Mouse (Mus musculus): ENCODE measurements around the gene Vmn1r188. TPM values are rescaled to one million over a fixed set of nuclear protein-coding genes. Genes with fewer than 3 reads are reported as not detected.
A peak's percentile ranks its signal among the peaks of the same experiment; 100 is the strongest.
"Not testable (repeated sequence)": the region's sequence is repeated elsewhere in the genome, so short reads cannot be mapped to it uniquely, and the experiment has no call there.

Gene Vmn1r188
- polyA plus RNA-seq, 1 experiment from 2014 or later: not detected

- H3K4me1 ChIP-seq (replicated peaks; ENCODE audit: control insufficient read depth, insufficient read depth): no peaks in the 10 kb centered on the region
- H3K9me3 ChIP-seq (ENCODE audit: control insufficient read depth, low read length): no peaks in the 10 kb centered on the region
- no peak overlapping the region for H3K4me2 ChIP-seq (replicated peaks; ENCODE audit: low read depth)
- DNase-seq (ENCODE audit: low spot score) (no peak), ATAC-seq (ENCODE audit: low FRiP score, low TSS enrichment) (no peak)
- TF ChIP-seq CTCF (IDR thresholded peaks at IDR 0.05; ENCODE audit: low read depth) (no peak), EP300 (optimal IDR thresholded peaks at IDR 0.05) (no peak)
- H3K4me3 ChIP-seq (ENCODE audit: low read depth, low read length): no peak overlapping the region
- no peak overlapping the region for H3K9ac ChIP-seq (ENCODE audit: low read length)
- no peak overlapping the region for H3K27ac ChIP-seq (replicated peaks)
- no peaks in the 10 kb centered on the region for H3K27me3 ChIP-seq (ENCODE audit: control insufficient read depth, insufficient read depth, low read length)
- WGBS: 95% methylated on average over 1 of the region's 1 CpGs
- H3K36me3 ChIP-seq (ENCODE audit: control insufficient read depth, insufficient read depth, low read length): no peaks in the 10 kb centered on the region
Measured at GRCm38 (mm10) chr13:22053754-22054153, 30.5 kb upstream of the Vmn1r188 start.

GRCm38 (mm10) chr13:22061422-22061821 lies 22.8 kb upstream of the Vmn1r188 start:
- TF ChIP-seq CTCF (IDR thresholded peaks at IDR 0.05; ENCODE audit: low read depth): no peak
- TF ChIP-seq EP300 (optimal IDR thresholded peaks at IDR 0.05): no peak
- DNase-seq (ENCODE audit: low spot score) (no peak), ATAC-seq (ENCODE audit: low FRiP score, low TSS enrichment) (no peak)
- Histone ChIP-seq H3K4me2 (replicated peaks; ENCODE audit: low read depth) (no peak overlapping the region), H3K4me3 (ENCODE audit: low read depth, low read length) (no peak overlapping the region), H3K36me3 (ENCODE audit: control insufficient read depth, insufficient read depth, low read length) (no peaks in the 10 kb centered on the region), H3K27me3 (ENCODE audit: control insufficient read depth, insufficient read depth, low read length) (no peaks in the 10 kb centered on the region), H3K4me1 (replicated peaks; ENCODE audit: control insufficient read depth, insufficient read depth) (no peaks in the 10 kb centered on the region), H3K9me3 (ENCODE audit: control insufficient read depth, low read length) (no peaks in the 10 kb centered on the region), H3K27ac (replicated peaks) (no peak overlapping the region), H3K9ac (ENCODE audit: low read length) (no peak overlapping the region)
- WGBS: 63% methylated on average over 1 of the region's 1 CpGs

DNA sequence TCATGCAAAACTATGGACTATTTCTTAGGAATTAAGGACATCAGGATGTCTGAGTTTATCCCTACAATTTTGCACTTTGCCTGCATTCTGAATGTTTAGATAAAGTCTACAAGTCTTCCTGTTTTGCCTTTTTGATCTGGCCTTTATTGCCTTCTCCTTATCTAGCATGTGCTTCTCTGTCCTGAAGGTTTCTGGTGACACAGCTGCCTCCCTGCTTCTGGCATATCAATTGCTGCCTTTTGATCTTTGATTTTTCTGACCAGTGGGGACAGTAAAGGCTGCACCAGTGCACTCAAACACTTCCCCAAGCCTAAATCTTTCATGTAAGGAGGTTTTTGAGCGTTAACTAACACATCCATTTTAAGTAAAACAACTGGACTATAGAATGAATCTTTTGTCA lies 20.8 kb upstream of the Vmn1r188 start:
- H3K4me1 ChIP-seq (replicated peaks; ENCODE audit: control insufficient read depth, insufficient read depth): no peaks in the 10 kb centered on the region
- H3K36me3 ChIP-seq (ENCODE audit: control insufficient read depth, insufficient read depth, low read length): no peaks in the 10 kb centered on the region
- H3K4me2 ChIP-seq (replicated peaks; ENCODE audit: low read depth): no peak overlapping the region
- no peak overlapping the region for H3K27ac ChIP-seq (replicated peaks)
- ATAC-seq (ENCODE audit: low FRiP score, low TSS enrichment) (no peak), DNase-seq (ENCODE audit: low spot score) (no peak)
- no peak overlapping the region for H3K4me3 ChIP-seq (ENCODE audit: low read depth, low read length)
- no peaks in the 10 kb centered on the region for H3K9me3 ChIP-seq (ENCODE audit: control insufficient read depth, low read length)
- 53% methylated on average over 1 of the region's 1 CpGs for WGBS
- no peaks in the 10 kb centered on the region for H3K27me3 ChIP-seq (ENCODE audit: control insufficient read depth, insufficient read depth, low read length)
- H3K9ac ChIP-seq (ENCODE audit: low read length): no peak overlapping the region
- TF ChIP-seq EP300 (optimal IDR thresholded peaks at IDR 0.05) (no peak), CTCF (IDR thresholded peaks at IDR 0.05; ENCODE audit: low read depth) (no peak)

DNA sequence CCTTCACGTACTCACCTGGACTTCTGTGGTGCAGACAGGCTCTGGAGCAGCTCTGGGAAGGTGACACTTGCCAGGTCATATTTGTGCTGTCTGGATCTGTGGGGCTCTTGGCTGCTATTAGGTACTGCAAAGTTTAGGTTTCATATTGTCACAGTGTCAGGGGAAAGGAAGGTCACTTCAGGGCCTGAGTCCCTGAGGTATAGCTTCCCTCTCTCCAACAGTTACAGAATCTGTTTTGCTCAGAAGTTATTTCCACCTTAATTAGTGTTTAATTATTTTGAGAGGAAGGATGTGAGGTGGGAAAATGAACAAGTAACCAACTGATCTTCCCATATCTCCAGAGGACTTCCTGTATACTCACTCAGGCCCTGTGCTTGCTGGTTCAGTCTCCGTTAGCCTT lies 21.5 kb downstream of the Vmn1r188 start, which contains the start of gene Vmn1r189:
Gene Vmn1r189 (minus strand): TSS at position 101 of the 400 bp plus-strand sequence.
- H3K4me2 ChIP-seq (replicated peaks; ENCODE audit: low read depth); H3K4me1 ChIP-seq (replicated peaks; ENCODE audit: control insufficient read depth, insufficient read depth); H3K4me3 ChIP-seq (ENCODE audit: low read depth, low read length); H3K27me3 ChIP-seq (ENCODE audit: control insufficient read depth, insufficient read depth, low read length); H3K36me3 ChIP-seq (ENCODE audit: control insufficient read depth, insufficient read depth, low read length); H3K27ac ChIP-seq (replicated peaks); ATAC-seq (ENCODE audit: low FRiP score, low TSS enrichment); DNase-seq (ENCODE audit: low spot score); H3K9me3 ChIP-seq (ENCODE audit: control insufficient read depth, low read length); H3K9ac ChIP-seq (ENCODE audit: low read length): not testable (repeated sequence)
- WGBS: 88% methylated on average over 1 of the region's 2 CpGs

- H3K27ac ChIP-seq (replicated peaks); H3K9ac ChIP-seq (ENCODE audit: low read length); DNase-seq (ENCODE audit: low spot score); H3K27me3 ChIP-seq (ENCODE audit: control insufficient read depth, insufficient read depth, low read length); H3K4me1 ChIP-seq (replicated peaks; ENCODE audit: control insufficient read depth, insufficient read depth); H3K4me3 ChIP-seq (ENCODE audit: low read depth, low read length); H3K36me3 ChIP-seq (ENCODE audit: control insufficient read depth, insufficient read depth, low read length); H3K9me3 ChIP-seq (ENCODE audit: control insufficient read depth, low read length); H3K4me2 ChIP-seq (replicated peaks; ENCODE audit: low read depth); ATAC-seq (ENCODE audit: low FRiP score, low TSS enrichment): not testable (repeated sequence)
- TF ChIP-seq CTCF (IDR thresholded peaks at IDR 0.05; ENCODE audit: low read depth): peak; percentile 26
- WGBS: 41% methylated on average over 5 of the region's 5 CpGs
Measured at GRCm38 (mm10) chr13:22136495-22137293, 52.5 kb downstream of the Vmn1r188 start.

Small RNA genes lying within 50 kb of the gene (microRNA-seq; reads per million reads assigned to microRNA genes)
- not detected for gene Gm26300
- gene Gm44390: not detected
- gene Gm44486: not detected

Other genes with a start within 250 kb of the Vmn1r188 start
- 1.4 and 1.6 TPM in 2 replicates for gene Zfp184, start 139.3 kb upstream of the Vmn1r188 start, polyA plus RNA-seq (2015; fragmentation: Nextera tagmentation; extraction: Ambion mirVana)
- gene Pom121l2, start 103.2 kb upstream of the Vmn1r188 start, polyA plus RNA-seq (2015; fragmentation: Nextera tagmentation; extraction: Ambion mirVana): 0.05 TPM in 1 of 2 replicates, not detected in the other
- gene Prss16, start 74.7 kb upstream of the Vmn1r188 start, polyA plus RNA-seq (2015; fragmentation: Nextera tagmentation; extraction: Ambion mirVana): 0.51 and 0.65 TPM in 2 replicates
- 2.1 TPM in 1 of 2 replicates, not detected in the other for gene Hist1h2ah, start 48.9 kb upstream of the Vmn1r188 start, polyA plus RNA-seq (2015; fragmentation: Nextera tagmentation; extraction: Ambion mirVana)
- gene Hist1h2bk, start 48.6 kb upstream of the Vmn1r188 start, polyA plus RNA-seq (2015; fragmentation: Nextera tagmentation; extraction: Ambion mirVana): 0.35 and 0.99 TPM in 2 replicates
- 5.8 and 5.9 TPM in 2 replicates for gene Hist1h4i, start 43.1 kb upstream of the Vmn1r188 start, polyA plus RNA-seq (2015; fragmentation: Nextera tagmentation; extraction: Ambion mirVana)
- 12.1 and 12.6 TPM in 2 replicates for gene Hist1h2ag, start 41.5 kb upstream of the Vmn1r188 start, polyA plus RNA-seq (2015; fragmentation: Nextera tagmentation; extraction: Ambion mirVana)
- 1.1 and 3.7 TPM in 2 replicates for gene Hist1h2bj, start 41.2 kb upstream of the Vmn1r188 start, polyA plus RNA-seq (2015; fragmentation: Nextera tagmentation; extraction: Ambion mirVana)
- gene Vmn1r189, start 21.4 kb downstream of the Vmn1r188 start, polyA plus RNA-seq (2015; fragmentation: Nextera tagmentation; extraction: Ambion mirVana): not detected in 2 replicates
- gene Vmn1r191, start 99.5 kb downstream of the Vmn1r188 start, polyA plus RNA-seq (2015; fragmentation: Nextera tagmentation; extraction: Ambion mirVana): not detected in 2 replicates
- gene Vmn1r192, start 106.7 kb downstream of the Vmn1r188 start, polyA plus RNA-seq (2015; fragmentation: Nextera tagmentation; extraction: Ambion mirVana): not detected in 2 replicates
- gene Vmn1r193, start 138.7 kb downstream of the Vmn1r188 start, polyA plus RNA-seq (2015; fragmentation: Nextera tagmentation; extraction: Ambion mirVana): 0.01 TPM in 1 of 2 replicates, not detected in the other
- gene Vmn1r194, start 159.8 kb downstream of the Vmn1r188 start, polyA plus RNA-seq (2015; fragmentation: Nextera tagmentation; extraction: Ambion mirVana): not detected in 2 replicates
- not detected in 2 replicates for gene Vmn1r195, start 186.1 kb downstream of the Vmn1r188 start, polyA plus RNA-seq (2015; fragmentation: Nextera tagmentation; extraction: Ambion mirVana)
- not detected in 2 replicates for gene Vmn1r196, start 205.5 kb downstream of the Vmn1r188 start, polyA plus RNA-seq (2015; fragmentation: Nextera tagmentation; extraction: Ambion mirVana)
- gene Vmn1r197, start 240.1 kb downstream of the Vmn1r188 start, polyA plus RNA-seq (2015; fragmentation: Nextera tagmentation; extraction: Ambion mirVana): not detected in 2 replicates